Mouse (Mus musculus) C2C12 (cell line): ENCODE data around the gene Inhbe.

Experiments used
- CTCF ChIP-seq: IDR thresholded peaks from one replicate; pipeline ENCODE4 v1.5.1; 2011; ENCODE audit not compliant: control insufficient read depth, insufficient read depth, insufficient read length
- MYOG ChIP-seq: IDR thresholded peaks from one replicate; pipeline ENCODE4 v1.6.1; 2011; ENCODE audit not compliant: control insufficient read depth, insufficient read length; ENCODE audit errors: extremely low read depth

- no peak for TF ChIP-seq CTCF
- TF ChIP-seq MYOG, result no peak
These were observed 26.1 kb upstream of the Inhbe start, which contains the start of gene R3hdm2 for GRCm38 (mm10) chr10:127380251-127380691.
